Mouse (Mus musculus): ENCODE measurements at regions not wholly inside any gene's neighbourhood (a gene's known extent, or its start where the extent isn't known, plus 50 kb on each side); places are given as distances from the start of the nearest gene placed in this dataset.

DNA sequence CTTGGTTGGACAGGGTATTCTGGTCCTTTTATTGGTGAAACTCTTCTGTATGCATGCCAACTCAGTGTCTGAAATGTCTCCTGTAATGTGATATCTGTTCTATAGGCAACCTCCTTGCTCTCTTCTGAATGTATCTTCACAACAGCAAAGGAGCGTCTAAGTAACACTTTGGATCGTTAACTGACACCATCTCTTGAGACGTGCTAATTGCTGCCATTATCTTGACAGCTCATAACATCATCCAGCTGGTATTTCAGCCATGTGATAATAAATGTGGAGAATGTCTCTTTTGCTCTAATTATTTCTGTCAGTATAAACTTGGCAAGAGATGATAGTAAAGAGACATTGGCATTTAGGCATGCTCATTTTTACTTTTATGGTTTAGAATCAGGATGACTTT is 68.8 kb upstream of the Col8a1 start:
- no peak for DNase-seq (ENCODE audit: low spot score)
- ATAC-seq (ENCODE audit: extremely low read depth, insufficient number of reproducible peaks, low FRiP score, poor library complexity, severe bottlenecking), result no peak
- no peak for TF ChIP-seq CTCF (IDR thresholded peaks at IDR 0.05; ENCODE audit: low read depth, low read length)
- TF ChIP-seq TAL1 (conservative IDR thresholded peaks at IDR 0.05; ENCODE audit: low read depth, low read length), result no peak
- no peak for TF ChIP-seq GATA1 (IDR thresholded peaks at IDR 0.05; ENCODE audit: borderline replicate concordance, low read length)
- TF ChIP-seq GATA2 (IDR thresholded peaks at IDR 0.05; ENCODE audit: borderline replicate concordance, low read depth, low read length), result no peak
- no peak for TF ChIP-seq POLR2AphosphoS5 (IDR thresholded peaks at IDR 0.05; ENCODE audit: insufficient replicate concordance, low read depth, low read length)

DNA sequence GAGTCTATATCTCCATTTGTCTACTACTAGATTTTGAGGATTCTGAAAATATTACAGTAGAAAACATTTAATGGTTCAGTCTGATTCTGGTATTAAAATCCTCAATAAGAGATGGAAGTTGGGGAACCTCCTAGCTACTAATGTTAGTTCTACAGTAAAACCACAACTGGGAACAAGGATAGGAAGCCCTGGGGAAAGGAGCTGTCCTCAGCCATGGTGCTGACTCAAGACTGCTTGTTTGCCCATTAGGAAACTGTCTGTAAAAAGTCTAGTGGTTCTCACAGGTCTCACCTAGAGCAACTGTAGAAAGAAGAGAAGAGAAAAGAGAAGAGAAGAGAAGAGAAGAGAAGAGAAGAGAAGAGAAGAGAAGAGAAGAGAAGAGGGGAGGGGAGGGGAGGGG is 90.9 kb upstream of the Col8a1 start:
- no peaks in the 10 kb centered on the region for H3K27me3 ChIP-seq (ENCODE audit: insufficient read depth, low read length)
- ATAC-seq (ENCODE audit: extremely low read depth, insufficient number of reproducible peaks, low FRiP score, poor library complexity, severe bottlenecking) (no peak), DNase-seq (ENCODE audit: low spot score) (no peak)
- no peaks in the 10 kb centered on the region for H3K4me1 ChIP-seq (ENCODE audit: insufficient read depth, low read depth, low read length)
- H3K36me3 ChIP-seq (replicated peaks), result no peaks in the 10 kb centered on the region
- TF ChIP-seq GATA1 (IDR thresholded peaks at IDR 0.05; ENCODE audit: borderline replicate concordance, low read length) (no peak), POLR2AphosphoS5 (IDR thresholded peaks at IDR 0.05; ENCODE audit: insufficient replicate concordance, low read depth, low read length) (no peak), TAL1 (conservative IDR thresholded peaks at IDR 0.05; ENCODE audit: low read depth, low read length) (no peak), GATA2 (IDR thresholded peaks at IDR 0.05; ENCODE audit: borderline replicate concordance, low read depth, low read length) (no peak), CTCF (IDR thresholded peaks at IDR 0.05; ENCODE audit: low read depth, low read length) (no peak)
- H3K9me3 ChIP-seq (replicated peaks), result no peaks in the 10 kb centered on the region
- H3K4me3 ChIP-seq (ENCODE audit: low read depth, low read length), result no peak overlapping the region

More for the DNA sequence above, 68.8 kb upstream of the Col8a1 start:
- peaks cover 2% of the 10 kb centered on the region; the same call in 1 of the 2 replicates for H3K27me3 ChIP-seq (ENCODE audit: insufficient read depth, low read length)
- H3K36me3 ChIP-seq (replicated peaks), result no peaks in the 10 kb centered on the region
- H3K4me3 ChIP-seq (ENCODE audit: low read depth, low read length), result no peak overlapping the region
- no peaks in the 10 kb centered on the region for H3K9me3 ChIP-seq (replicated peaks)
- H3K4me1 ChIP-seq (ENCODE audit: insufficient read depth, low read depth, low read length), result no peaks in the 10 kb centered on the region

DNA sequence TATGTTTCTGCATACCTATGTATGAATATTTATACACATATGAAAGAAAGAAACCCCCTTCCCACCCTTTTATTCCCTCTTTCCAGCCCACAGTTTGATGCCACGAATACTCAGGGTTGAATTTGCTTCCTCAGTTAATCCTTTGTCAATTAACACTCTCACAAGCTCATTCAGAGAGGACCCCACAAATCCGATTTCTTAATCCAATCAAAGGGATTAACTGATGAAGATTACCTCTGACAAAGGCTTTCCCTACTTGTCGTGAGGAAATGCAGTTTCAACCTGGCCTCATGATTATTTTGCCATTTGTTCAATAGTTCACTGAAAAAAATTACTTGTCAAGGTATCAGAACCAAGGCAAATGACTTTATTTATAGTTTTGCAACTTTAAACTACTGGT is 91.8 kb upstream of the Col8a1 start:
- no peaks in the 10 kb centered on the region for H3K4me1 ChIP-seq (ENCODE audit: insufficient read depth, low read depth, low read length)
- ATAC-seq (ENCODE audit: extremely low read depth, insufficient number of reproducible peaks, low FRiP score, poor library complexity, severe bottlenecking), result no peak

DNA sequence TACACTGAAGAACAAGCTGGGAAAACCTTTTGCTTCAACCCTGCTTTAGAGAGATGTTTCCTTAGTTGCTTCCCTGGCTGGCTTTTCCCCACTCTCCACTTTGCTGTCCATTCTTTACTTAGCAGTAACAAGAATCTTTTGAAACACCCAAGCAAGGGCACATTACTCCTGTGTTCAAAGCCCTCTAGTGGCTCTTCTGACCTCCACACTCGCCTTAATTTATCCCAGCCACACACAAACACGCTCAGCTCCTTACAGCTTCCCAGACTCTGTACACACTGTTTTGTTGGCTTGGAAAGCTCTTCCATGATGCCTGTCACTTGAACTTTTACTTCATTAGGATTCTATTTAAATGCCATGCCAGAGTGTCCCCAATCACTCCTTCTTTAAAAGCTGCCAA is 97.3 kb upstream of the Col8a1 start:
- DNase-seq (ENCODE audit: low spot score), result no peak
- no peaks in the 10 kb centered on the region for H3K27me3 ChIP-seq (ENCODE audit: insufficient read depth, low read length)
- H3K4me1 ChIP-seq (ENCODE audit: insufficient read depth, low read depth, low read length), result no peaks in the 10 kb centered on the region
- no peak for ATAC-seq (ENCODE audit: extremely low read depth, insufficient number of reproducible peaks, low FRiP score, poor library complexity, severe bottlenecking)
- no peaks in the 10 kb centered on the region for H3K9me3 ChIP-seq (replicated peaks)
- H3K36me3 ChIP-seq (replicated peaks), result no peaks in the 10 kb centered on the region
- no peak overlapping the region for H3K4me3 ChIP-seq (ENCODE audit: low read depth, low read length)
- TF ChIP-seq TAL1 (conservative IDR thresholded peaks at IDR 0.05; ENCODE audit: low read depth, low read length) (no peak), GATA2 (IDR thresholded peaks at IDR 0.05; ENCODE audit: borderline replicate concordance, low read depth, low read length) (no peak), POLR2AphosphoS5 (IDR thresholded peaks at IDR 0.05; ENCODE audit: insufficient replicate concordance, low read depth, low read length) (no peak), GATA1 (IDR thresholded peaks at IDR 0.05; ENCODE audit: borderline replicate concordance, low read length) (no peak), CTCF (IDR thresholded peaks at IDR 0.05; ENCODE audit: low read depth, low read length) (no peak)

More for the DNA sequence above, 91.8 kb upstream of the Col8a1 start:
- Histone ChIP-seq H3K36me3 (replicated peaks) (no peaks in the 10 kb centered on the region), H3K27me3 (ENCODE audit: insufficient read depth, low read length) (no peaks in the 10 kb centered on the region), H3K4me3 (ENCODE audit: low read depth, low read length) (no peak overlapping the region), H3K9me3 (replicated peaks) (no peaks in the 10 kb centered on the region)
- TF ChIP-seq CTCF (IDR thresholded peaks at IDR 0.05; ENCODE audit: low read depth, low read length), result no peak
- TF ChIP-seq GATA1 (IDR thresholded peaks at IDR 0.05; ENCODE audit: borderline replicate concordance, low read length), result no peak
- no peak for TF ChIP-seq POLR2AphosphoS5 (IDR thresholded peaks at IDR 0.05; ENCODE audit: insufficient replicate concordance, low read depth, low read length)
- no peak for TF ChIP-seq GATA2 (IDR thresholded peaks at IDR 0.05; ENCODE audit: borderline replicate concordance, low read depth, low read length)
- no peak for TF ChIP-seq TAL1 (conservative IDR thresholded peaks at IDR 0.05; ENCODE audit: low read depth, low read length)
- no peak for DNase-seq (ENCODE audit: low spot score)

DNA sequence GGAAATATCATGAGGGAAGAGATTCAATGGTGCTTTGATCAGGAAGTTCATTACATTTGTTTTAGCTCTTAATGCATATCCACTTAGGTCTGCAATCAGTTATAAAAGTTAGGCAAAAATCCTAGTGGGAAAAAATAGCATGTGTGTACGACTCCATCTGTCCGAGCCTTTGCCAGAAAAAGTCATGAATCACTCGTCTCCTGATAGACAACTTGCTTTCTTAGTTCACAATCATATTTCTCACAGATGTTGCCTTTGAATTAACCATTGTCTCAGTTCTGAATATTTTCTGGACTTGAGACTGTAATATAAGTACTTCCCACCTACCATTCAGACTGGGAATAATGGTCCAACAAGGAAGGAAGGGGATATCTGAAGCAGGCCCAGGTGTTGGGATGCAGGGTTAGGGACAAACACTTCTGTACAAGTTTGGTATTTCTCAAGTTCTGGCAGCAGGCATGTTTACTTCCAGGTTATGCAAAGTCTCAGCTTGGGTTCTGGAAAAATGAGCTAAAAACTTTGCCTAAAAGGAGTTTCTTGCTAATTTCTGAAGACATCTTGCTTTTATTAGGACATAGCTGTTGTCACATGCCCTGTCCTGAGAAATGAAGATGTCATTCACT is 98.4 kb upstream of the Col8a1 start:
- no peak for TF ChIP-seq GATA2 (IDR thresholded peaks at IDR 0.05; ENCODE audit: borderline replicate concordance, low read depth, low read length)
- TF ChIP-seq GATA1 (IDR thresholded peaks at IDR 0.05; ENCODE audit: borderline replicate concordance, low read length), result no peak
- TF ChIP-seq POLR2AphosphoS5 (IDR thresholded peaks at IDR 0.05; ENCODE audit: insufficient replicate concordance, low read depth, low read length), result no peak
- Histone ChIP-seq H3K27me3 (ENCODE audit: insufficient read depth, low read length) (no peaks in the 10 kb centered on the region), H3K4me3 (ENCODE audit: low read depth, low read length) (no peak overlapping the region), H3K36me3 (replicated peaks) (no peaks in the 10 kb centered on the region), H3K9me3 (replicated peaks) (no peaks in the 10 kb centered on the region), H3K4me1 (ENCODE audit: insufficient read depth, low read depth, low read length) (no peaks in the 10 kb centered on the region)
- DNase-seq (ENCODE audit: low spot score), result no peak
- no peak for ATAC-seq (ENCODE audit: extremely low read depth, insufficient number of reproducible peaks, low FRiP score, poor library complexity, severe bottlenecking)

DNA sequence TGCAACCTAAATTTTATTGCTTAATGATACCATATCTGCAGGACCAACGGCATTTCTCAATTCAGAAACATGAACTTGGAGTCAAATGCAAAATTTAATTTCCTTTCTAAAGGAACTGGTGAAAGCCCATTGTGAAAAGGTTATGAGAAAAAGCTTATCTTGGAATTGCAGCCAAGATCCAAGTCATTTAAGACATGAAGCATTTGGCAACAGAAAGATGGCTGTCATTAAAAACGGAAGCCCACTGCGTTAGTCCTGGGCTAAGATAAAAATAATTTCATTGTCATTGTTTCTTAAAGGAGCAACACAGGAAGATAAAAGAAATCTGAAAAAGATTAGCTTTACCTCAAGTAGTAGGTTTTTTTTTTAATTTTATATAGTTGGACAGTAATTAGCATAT is 99.2 kb upstream of the Col8a1 start:
- DNase-seq (ENCODE audit: low spot score), result no peak
- Histone ChIP-seq H3K4me1 (ENCODE audit: insufficient read depth, low read depth, low read length) (no peaks in the 10 kb centered on the region), H3K4me3 (ENCODE audit: low read depth, low read length) (no peak overlapping the region), H3K36me3 (replicated peaks) (no peaks in the 10 kb centered on the region), H3K9me3 (replicated peaks) (no peaks in the 10 kb centered on the region), H3K27me3 (ENCODE audit: insufficient read depth, low read length) (no peaks in the 10 kb centered on the region)
- TF ChIP-seq CTCF (IDR thresholded peaks at IDR 0.05; ENCODE audit: low read depth, low read length) (no peak), GATA1 (IDR thresholded peaks at IDR 0.05; ENCODE audit: borderline replicate concordance, low read length) (no peak), POLR2AphosphoS5 (IDR thresholded peaks at IDR 0.05; ENCODE audit: insufficient replicate concordance, low read depth, low read length) (no peak), TAL1 (conservative IDR thresholded peaks at IDR 0.05; ENCODE audit: low read depth, low read length) (no peak), GATA2 (IDR thresholded peaks at IDR 0.05; ENCODE audit: borderline replicate concordance, low read depth, low read length) (no peak)
- ATAC-seq (ENCODE audit: extremely low read depth, insufficient number of reproducible peaks, low FRiP score, poor library complexity, severe bottlenecking), result no peak

Measured in G1E (cell line).